Mouse (Mus musculus): ENCODE measurements around the gene Olfr789.

- TF ChIP-seq CTCF (IDR thresholded peaks at IDR 0.05; ENCODE audit: low read depth) = no peak
- no peak for TF ChIP-seq EP300 (IDR thresholded peaks at IDR 0.05; ENCODE audit: low read depth)
Observed at GRCm38 (mm10) chr10:129490101-129490500, 5.5 kb downstream of the Olfr789 start.
